ENCODE assay signal across 9 mouse cellular contexts in genomic region chr8:105835318-105835717, GRCm38 (mm10). TPM values are rescaled to one million over a fixed set of nuclear protein-coding genes. Genes with fewer than 3 reads are reported as not detected.
A peak's percentile ranks its signal among the peaks of the same experiment; 100 is the strongest.
DNase-seq lines count a peak whose midpoint lies in the region; ATAC-seq and TF ChIP-seq lines count a peak whose summit lies in the region.
"Had no signal": no experiment of that assay in that cellular context is flagged by ENCODE, and none has a peak within 500 bp of the region (broad histone marks: within the 10 kb centered on the region; RNA-seq: fewer than 3 reads in every experiment).

No protein-coding gene starts in this region.

- no peak for TF ChIP-seq POLR2A in olfactory bulb, adult 2 months (IDR thresholded peaks at IDR 0.05; ENCODE audit: insufficient read depth, low read depth, low read length)

- no peak overlapping the region for H3K9ac ChIP-seq in kidney, embryonic 15.5 days
- H3K9ac ChIP-seq: embryonic facial prominence, embryonic 15.5 days had no signal

- no peak overlapping the region for H3K27ac ChIP-seq in kidney, embryonic 15.5 days
- H3K27ac ChIP-seq in olfactory bulb, adult 2 months (ENCODE audit: insufficient read depth, low read depth, low read length), result no peak overlapping the region
- H3K27ac ChIP-seq: embryonic facial prominence, embryonic 15.5 days had no signal

- WGBS in kidney, embryonic 15.5 days, result 33% methylated on average over 11 of the region's 11 CpGs
- 24% methylated on average over 11 of the region's 11 CpGs for WGBS in olfactory bulb, adult 2 months

- DNase-seq in kidney, adult 11 months, result peak; percentile 73
- DNase-seq in ZHBTc4 (ENCODE audit: low read depth, low spot score) (peak; percentile 86), liver (peak; percentile 89)
- peak; percentile 85 to 87 for DNase-seq in thymus, postnatal 36 days

- peak; percentile 39; the same call in 1 of the 2 replicates for TF ChIP-seq CTCF in olfactory bulb, adult 2 months (IDR thresholded peaks at IDR 0.05; ENCODE audit: insufficient read depth, low read depth, low read length)

- no peaks in the 10 kb centered on the region for H3K36me3 ChIP-seq in kidney, embryonic 15.5 days
- H3K36me3 ChIP-seq: embryonic facial prominence, embryonic 15.5 days had no signal

- H3K4me3 ChIP-seq in kidney, embryonic 15.5 days (replicated peaks), result no peak overlapping the region
- no peak overlapping the region for H3K4me3 ChIP-seq in olfactory bulb, adult 2 months (ENCODE audit: insufficient read depth, low read depth, low read length)
- H3K4me3 ChIP-seq: embryonic facial prominence, embryonic 15.5 days had no signal

- no peaks in the 10 kb centered on the region for H3K9me3 ChIP-seq in kidney, embryonic 15.5 days (replicated peaks)
- H3K9me3 ChIP-seq: embryonic facial prominence, embryonic 15.5 days had no signal

- no peaks in the 10 kb centered on the region for H3K4me1 ChIP-seq in kidney, embryonic 15.5 days
- H3K4me1 ChIP-seq in olfactory bulb, adult 2 months (ENCODE audit: control insufficient read depth, insufficient read depth, low read length), result no peaks in the 10 kb centered on the region
- H3K4me1 ChIP-seq: embryonic facial prominence, embryonic 15.5 days had no signal

- H3K4me2 ChIP-seq in kidney, embryonic 15.5 days, result no peak overlapping the region
- H3K4me2 ChIP-seq: embryonic facial prominence, embryonic 15.5 days had no signal

- ATAC-seq in kidney, embryonic 15.5 days (replicated peaks; ENCODE audit: low FRiP score), result no peak
- peak; percentile 81 for ATAC-seq in erythroblast, adult 5-6 weeks (replicated peaks; ENCODE audit: low FRiP score, poor library complexity, severe bottlenecking)
- peak; percentile 93 for ATAC-seq in inflammation-experienced regulatory T-cells, adult 6 months

- no peaks in the 10 kb centered on the region for H3K27me3 ChIP-seq in kidney, embryonic 15.5 days
- H3K27me3 ChIP-seq: embryonic facial prominence, embryonic 15.5 days had no signal

RNA-seq across cellular contexts. Expression of gene Tsnaxip1, which starts 7.8 kb away (rescaled TPM):
- polyA plus RNA-seq in kidney, embryonic 15.5 days (2015; fragmentation: Nextera tagmentation; extraction: Ambion mirVana), result 0.13 and 0.14 TPM in 2 replicates
- total RNA-seq in erythroblast, adult 5-6 weeks (2015; ENCODE audit: low replicate concordance), result 1.0 and 1.2 TPM in 2 replicates
- 2.5 and 3.2 TPM in 2 replicates for total RNA-seq in erythroblast, adult 5-6 weeks (2017; ENCODE audit: low replicate concordance)
- polyA plus RNA-seq in inflammation-experienced regulatory T-cells, adult 6 months (2017; shearing (Covaris generic)), result not detected
- polyA plus RNA-seq in olfactory bulb, adult 2 months (2012; ENCODE audit: insufficient read depth, insufficient read length, low replicate concordance, missing spikeins), result not detected in 2 replicates

RNA-seq across cellular contexts. Expression of gene Ranbp10, which starts 8.2 kb away (rescaled TPM):
- 12.2 and 13.8 TPM in 2 replicates for polyA plus RNA-seq in kidney, embryonic 15.5 days (2015; fragmentation: Nextera tagmentation; extraction: Ambion mirVana)
- 514 and 565 TPM in 2 replicates for total RNA-seq in erythroblast, adult 5-6 weeks (2015; ENCODE audit: low replicate concordance)
- total RNA-seq in erythroblast, adult 5-6 weeks (2017; ENCODE audit: low replicate concordance), result 620 and 633 TPM in 2 replicates
- polyA plus RNA-seq in inflammation-experienced regulatory T-cells, adult 6 months (2017; shearing (Covaris generic)), result 1 to 10 TPM; 5.3 to 8.7 (median 5.9) TPM
- polyA plus RNA-seq in olfactory bulb, adult 2 months (2012; ENCODE audit: insufficient read depth, insufficient read length, low replicate concordance, missing spikeins), result not detected in 2 replicates

RNA-seq across cellular contexts. Expression of gene Cenpt, which starts 17.8 kb away (rescaled TPM):
- polyA plus RNA-seq in kidney, embryonic 15.5 days (2015; fragmentation: Nextera tagmentation; extraction: Ambion mirVana), result 42.0 and 47.0 TPM in 2 replicates
- total RNA-seq in erythroblast, adult 5-6 weeks (2015; ENCODE audit: low replicate concordance), result 13.1 and 15.9 TPM in 2 replicates
- 9.6 and 11.3 TPM in 2 replicates for total RNA-seq in erythroblast, adult 5-6 weeks (2017; ENCODE audit: low replicate concordance)
- polyA plus RNA-seq in inflammation-experienced regulatory T-cells, adult 6 months (2017; shearing (Covaris generic)), result 10 to 100 TPM; 13.8 to 22.1 (median 18.4) TPM
- not detected in 2 replicates for polyA plus RNA-seq in olfactory bulb, adult 2 months (2012; ENCODE audit: insufficient read depth, insufficient read length, low replicate concordance, missing spikeins)

RNA-seq across cellular contexts. Expression of gene Thap11, which starts 19.6 kb away (rescaled TPM):
- 66.9 and 67.5 TPM in 2 replicates for polyA plus RNA-seq in kidney, embryonic 15.5 days (2015; fragmentation: Nextera tagmentation; extraction: Ambion mirVana)
- total RNA-seq in erythroblast, adult 5-6 weeks (2015; ENCODE audit: low replicate concordance), result 6.3 and 16.3 TPM in 2 replicates
- 7.1 and 8.3 TPM in 2 replicates for total RNA-seq in erythroblast, adult 5-6 weeks (2017; ENCODE audit: low replicate concordance)
- polyA plus RNA-seq in inflammation-experienced regulatory T-cells, adult 6 months (2017; shearing (Covaris generic)), result 1 to 10 TPM; 5.5 to 6.7 (median 6.0) TPM
- polyA plus RNA-seq in olfactory bulb, adult 2 months (2012; ENCODE audit: insufficient read depth, insufficient read length, low replicate concordance, missing spikeins), result not detected in 2 replicates

RNA-seq across cellular contexts. Expression of gene Nutf2, which starts 25.1 kb away (rescaled TPM):
- polyA plus RNA-seq in kidney, embryonic 15.5 days (2015; fragmentation: Nextera tagmentation; extraction: Ambion mirVana), result 283 and 294 TPM in 2 replicates
- total RNA-seq in erythroblast, adult 5-6 weeks (2015; ENCODE audit: low replicate concordance), result 48.1 and 55.3 TPM in 2 replicates
- 5.7 and 8.9 TPM in 2 replicates for total RNA-seq in erythroblast, adult 5-6 weeks (2017; ENCODE audit: low replicate concordance)
- 10 to 100 TPM; 10.8 to 70.1 (median 13.0) TPM for polyA plus RNA-seq in inflammation-experienced regulatory T-cells, adult 6 months (2017; shearing (Covaris generic))
- polyA plus RNA-seq in olfactory bulb, adult 2 months (2012; ENCODE audit: insufficient read depth, insufficient read length, low replicate concordance, missing spikeins), result not detected in 2 replicates
